Mouse (Mus musculus): Measurements from ENCODE around the gene Atp6v0d1.

The Atp6v0d1 gene

DNA sequence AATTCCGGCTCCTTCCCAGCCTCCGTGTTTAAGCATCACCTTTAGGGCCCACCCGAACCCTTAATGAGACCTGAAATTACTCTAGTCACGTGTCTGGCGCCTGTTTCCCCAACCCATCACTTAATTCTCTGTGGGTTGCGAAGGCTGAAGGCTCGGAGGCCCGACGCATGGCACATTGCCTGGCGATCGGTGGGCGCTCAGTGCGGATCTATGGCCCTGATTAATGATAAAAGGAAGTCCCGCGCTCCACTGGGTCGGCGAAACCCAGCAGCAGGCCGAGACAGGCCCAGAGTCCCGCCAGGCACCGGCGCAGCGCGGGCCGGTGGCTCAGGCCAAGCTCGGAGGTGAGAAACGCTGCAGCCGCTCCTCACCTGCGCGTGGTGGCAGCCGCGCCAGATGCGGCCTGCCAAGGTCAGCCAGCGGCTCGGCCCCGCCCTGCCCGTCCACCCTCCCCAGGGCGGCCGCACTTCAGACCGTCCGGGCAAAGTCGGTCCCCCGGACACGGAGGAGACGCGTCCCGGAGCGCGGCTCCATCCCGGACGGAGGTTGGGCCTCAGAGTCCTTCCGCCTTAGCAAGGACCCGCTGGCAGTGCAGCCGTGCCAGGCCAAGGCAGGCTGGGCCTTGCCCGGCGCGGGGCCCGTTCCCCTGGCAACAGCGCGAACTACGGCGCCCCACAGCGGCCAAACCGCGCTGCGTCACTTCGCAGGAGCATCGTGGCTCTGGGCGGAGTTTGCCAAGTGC is 69.2 kb downstream of the Atp6v0d1 start, which contains the start of gene Zdhhc1:
Gene Zdhhc1, minus strand, starts transcription at position 464 of the 742 bp plus-strand sequence.
- DNase-seq = peak; percentile 94

DNA sequence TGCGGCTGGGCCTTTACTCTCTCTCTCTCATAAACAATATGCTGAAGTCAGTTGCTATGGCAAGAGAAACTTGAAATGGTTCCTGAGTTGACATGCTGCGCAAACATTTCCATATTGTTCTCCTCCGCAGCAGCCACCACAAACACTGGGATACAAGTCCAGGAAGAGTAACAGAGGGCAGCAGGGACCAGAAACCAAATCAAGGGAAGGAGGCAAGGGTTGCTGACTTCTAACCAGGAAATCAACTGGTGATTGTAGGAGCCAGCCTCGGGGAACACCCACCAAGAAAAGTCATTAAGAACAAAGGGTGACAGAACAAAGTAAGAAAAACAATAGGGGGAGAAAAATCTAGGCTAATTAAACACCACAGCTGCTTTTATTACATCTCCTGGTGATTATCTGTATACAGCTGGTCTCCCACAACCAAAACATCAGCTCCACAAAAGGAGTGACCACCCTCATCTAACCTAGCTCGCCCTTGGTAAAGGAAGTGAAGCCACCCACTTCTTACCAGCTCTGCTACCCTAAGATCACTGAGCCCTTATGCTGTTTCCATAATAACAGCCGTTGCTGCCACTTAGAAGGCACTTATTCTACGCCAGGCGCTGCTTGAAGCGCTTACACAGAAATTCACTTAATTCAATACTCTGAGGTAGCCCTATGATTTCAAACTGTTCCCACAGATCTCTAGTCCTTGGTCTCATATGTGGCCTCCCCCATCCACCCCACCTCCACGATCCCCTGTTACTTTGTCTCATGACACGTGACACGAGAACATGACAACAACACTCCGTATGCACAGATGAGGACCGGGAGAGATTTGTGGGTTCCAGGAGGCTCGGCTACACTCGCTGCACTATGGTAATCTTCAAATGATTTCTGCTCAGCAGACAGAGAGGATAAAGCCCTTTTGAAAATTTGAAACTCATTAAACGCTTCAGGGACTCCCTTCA is 70.2 kb downstream of the Atp6v0d1 start:
- no peak for DNase-seq

- no peak for DNase-seq
Observed at GRCm38 (mm10) chr8:105494566-105494965, 71.3 kb downstream of the Atp6v0d1 start.

DNA sequence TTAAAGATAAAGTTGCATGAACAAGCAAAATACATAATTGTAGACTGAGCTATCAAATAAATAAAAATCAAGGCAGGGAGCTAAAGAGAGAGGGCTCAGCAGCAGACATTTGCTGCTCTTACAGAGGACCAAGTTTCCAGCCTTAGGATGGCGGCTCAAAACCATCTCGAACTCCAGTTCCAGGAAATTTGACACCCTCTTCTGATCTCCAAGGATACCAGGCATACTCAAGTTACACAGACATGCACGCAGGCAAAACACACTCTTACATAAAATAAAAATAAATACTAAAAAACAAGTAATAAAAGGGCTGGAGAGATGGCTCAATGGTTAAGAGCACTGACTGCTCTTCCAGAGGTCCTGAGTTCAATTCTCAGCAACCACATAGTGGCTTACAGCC is 72.4 kb downstream of the Atp6v0d1 start:
- DNase-seq = no peak

DNA sequence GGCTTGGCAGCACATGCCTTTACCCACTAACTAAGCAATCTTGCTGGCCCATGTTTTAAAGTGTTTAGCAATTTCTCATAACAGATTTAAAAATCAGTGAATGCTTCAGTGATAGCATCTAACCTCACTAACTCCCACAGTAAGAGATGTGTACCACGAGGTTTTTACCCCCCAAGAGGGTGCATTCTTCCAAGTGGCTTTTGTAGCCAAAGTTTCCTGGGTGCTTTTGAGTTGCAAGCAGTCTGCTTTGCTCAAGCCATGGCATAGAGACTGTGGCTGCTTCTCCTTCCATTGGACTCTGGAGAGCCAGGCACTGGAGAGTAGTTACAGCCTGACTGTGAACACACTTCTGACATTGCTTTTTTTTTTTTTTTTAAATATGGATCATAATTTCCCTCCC is 76.6 kb downstream of the Atp6v0d1 start:
- DNase-seq = no peak

DNA sequence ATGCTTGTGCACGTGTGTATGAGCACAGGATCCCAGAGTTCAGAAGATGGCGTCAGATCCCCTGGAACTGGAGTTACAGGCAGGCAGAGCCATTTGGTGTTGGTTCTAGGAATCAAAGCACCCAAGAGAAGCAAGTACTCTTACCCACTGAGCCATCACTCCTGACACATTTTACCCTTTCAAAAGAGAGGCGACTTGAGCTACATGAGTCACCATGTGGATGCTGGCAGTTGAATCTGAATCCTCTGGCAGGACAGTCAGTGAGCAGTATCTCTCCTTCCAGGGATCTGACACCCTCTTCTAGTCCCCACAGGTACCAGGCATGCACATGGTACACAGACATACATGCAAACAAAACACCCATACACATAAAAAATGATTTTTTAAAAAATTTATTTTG is 77.8 kb downstream of the Atp6v0d1 start:
- no peak for DNase-seq

GRCm38 (mm10) chr8:105484392-105484791 is 81.5 kb downstream of the Atp6v0d1 start:
- peak; percentile 91 for DNase-seq

DNA sequence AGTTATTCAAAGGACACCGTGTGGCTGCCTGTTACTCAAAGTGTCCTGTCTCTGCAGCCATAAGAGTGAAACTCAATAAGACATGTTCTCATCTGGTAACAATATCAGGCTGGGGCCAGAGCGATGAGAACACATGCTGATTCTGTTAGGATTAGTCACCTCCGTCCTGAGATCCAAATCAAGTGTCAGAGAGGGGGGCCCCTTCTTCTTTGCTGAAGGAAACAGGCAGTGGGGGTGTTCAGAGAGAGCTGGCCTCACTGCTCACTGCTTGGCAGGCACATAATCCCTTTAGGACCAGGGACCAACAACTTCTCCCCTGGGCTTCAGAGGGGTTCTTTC is 81.8 kb downstream of the Atp6v0d1 start:
- no peak for DNase-seq

- peak; percentile 77 for DNase-seq
Observed at GRCm38 (mm10) chr8:105483212-105484029, 82.4 kb downstream of the Atp6v0d1 start.

GRCm38 (mm10) chr8:105482123-105482522 is 83.7 kb downstream of the Atp6v0d1 start:
- peak; percentile 4 for DNase-seq

DNA sequence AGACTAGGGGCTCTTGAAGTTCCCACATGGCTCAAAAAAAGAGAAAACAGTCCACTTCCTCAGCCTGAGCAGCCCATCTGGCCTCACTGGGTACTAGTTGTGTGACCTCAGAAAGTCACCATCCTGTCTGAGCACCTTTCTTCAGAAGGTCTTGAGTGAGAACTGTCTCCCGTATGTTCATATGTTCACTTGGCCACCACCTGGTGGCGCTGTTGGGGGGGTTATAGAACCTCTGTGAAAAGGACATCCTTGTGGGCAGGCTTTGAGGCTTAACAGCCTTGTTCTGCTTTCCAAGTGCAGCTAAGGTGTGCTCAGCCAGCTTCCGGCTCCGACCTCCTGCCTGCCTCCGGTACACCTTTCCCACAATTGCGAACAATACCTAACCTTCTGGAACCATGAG is 84.4 kb downstream of the Atp6v0d1 start:
- peak; percentile 59 for DNase-seq

- DNase-seq = no peak
Observed at GRCm38 (mm10) chr8:105481013-105481412, 84.8 kb downstream of the Atp6v0d1 start.

DNA sequence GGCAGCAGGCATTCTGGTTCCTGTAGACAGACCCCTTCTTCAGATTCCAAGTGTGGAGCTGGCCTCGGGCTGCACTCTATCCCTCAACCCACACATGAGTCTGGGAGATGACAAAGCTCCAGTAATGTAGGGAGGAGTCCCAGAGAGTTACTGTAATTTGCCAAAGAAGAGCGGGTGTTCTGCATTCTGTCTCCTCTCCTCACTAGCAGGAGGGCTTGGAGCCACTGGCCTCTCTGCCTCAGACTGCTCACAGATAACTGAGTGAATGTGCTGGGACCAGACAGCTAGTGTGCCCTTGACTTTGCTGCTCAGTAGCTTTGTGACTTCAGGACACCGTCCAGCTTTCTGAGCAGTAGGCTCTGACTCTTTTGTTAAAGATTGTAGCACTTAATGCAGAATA is 88.1 kb downstream of the Atp6v0d1 start:
- no peak for DNase-seq

GRCm38 (mm10) chr8:105476628-105477413 is 89.0 kb downstream of the Atp6v0d1 start:
- DNase-seq = peak; percentile 79

DNA sequence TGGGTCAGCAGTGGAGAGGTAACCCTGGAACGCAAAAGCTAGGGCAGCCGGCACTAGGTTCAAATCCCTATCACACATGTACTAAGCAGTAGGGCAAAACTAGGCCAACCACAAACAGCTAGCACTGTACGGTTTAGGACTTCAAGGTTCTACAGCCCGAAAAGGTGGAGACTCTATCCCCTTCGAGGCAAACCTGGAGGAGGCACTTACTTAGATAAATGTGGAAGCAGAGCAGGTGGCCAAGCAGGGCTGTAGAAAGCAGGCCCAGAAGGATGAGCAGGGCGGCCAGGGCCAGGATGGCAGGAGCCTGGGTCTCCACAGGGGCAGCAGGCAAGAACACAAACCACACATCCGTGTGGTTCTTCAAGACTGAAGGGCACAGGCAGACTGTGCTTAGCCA is 89.7 kb downstream of the Atp6v0d1 start:
- no peak for DNase-seq

DNA sequence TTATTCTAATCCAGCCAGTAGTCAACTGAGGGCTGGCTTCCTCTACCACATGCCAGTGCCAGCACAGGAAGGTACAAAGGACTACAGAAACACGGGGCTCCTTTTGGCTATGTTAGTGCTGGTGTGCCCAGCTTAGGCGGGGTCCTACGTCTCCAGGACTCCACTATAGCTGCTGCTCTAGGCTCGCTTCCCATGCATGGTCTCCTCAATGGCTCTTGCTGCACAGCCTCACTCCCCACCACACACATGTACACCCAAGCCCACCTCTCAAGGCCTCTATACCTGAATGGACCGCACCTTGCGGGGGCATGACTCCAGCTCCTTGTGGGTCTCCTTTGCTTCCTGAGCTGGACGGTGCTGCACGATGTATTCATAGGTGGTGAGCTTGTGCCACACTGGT is 90.1 kb downstream of the Atp6v0d1 start:
- DNase-seq = no peak

- DNase-seq = peak; percentile 65
Observed at GRCm38 (mm10) chr8:105475254-105475653, 90.6 kb downstream of the Atp6v0d1 start.

- DNase-seq = no peak
Observed at GRCm38 (mm10) chr8:105474680-105475079, 91.2 kb downstream of the Atp6v0d1 start.
